Mouse (Mus musculus): ENCODE measurements around the gene Pla2g10.

DNA sequence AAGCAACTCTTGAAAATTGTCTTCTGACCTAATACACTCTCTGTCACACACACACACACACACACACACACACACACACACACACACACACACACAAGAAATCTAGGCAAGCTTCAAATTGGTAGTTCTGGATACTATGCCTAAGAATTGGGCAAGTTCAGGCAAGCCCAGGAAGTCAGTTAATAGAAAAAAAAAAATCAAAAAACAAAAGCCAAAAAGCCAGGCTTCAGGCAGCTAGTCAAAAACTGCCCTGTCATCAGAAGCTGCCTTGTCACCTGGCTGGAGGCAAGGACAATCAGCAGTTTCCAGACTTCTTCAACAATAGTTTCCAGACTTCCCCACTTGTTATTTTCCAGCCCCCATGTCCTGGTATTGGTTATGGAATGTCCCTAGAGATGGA, 35.6 kb upstream of the Pla2g10 start:
- TF ChIP-seq CTCF (IDR thresholded peaks at IDR 0.05) (no peak), EP300 (IDR thresholded peaks at IDR 0.05; ENCODE audit: insufficient read depth, low read depth, low read length) (no peak)
